Mouse (Mus musculus): Measurements from ENCODE around the gene Abcf1.
"Not testable (repeated sequence)": the region's sequence is repeated elsewhere in the genome, so short reads cannot be mapped to it uniquely, and the experiment has no call there.

Gene Abcf1

DNA sequence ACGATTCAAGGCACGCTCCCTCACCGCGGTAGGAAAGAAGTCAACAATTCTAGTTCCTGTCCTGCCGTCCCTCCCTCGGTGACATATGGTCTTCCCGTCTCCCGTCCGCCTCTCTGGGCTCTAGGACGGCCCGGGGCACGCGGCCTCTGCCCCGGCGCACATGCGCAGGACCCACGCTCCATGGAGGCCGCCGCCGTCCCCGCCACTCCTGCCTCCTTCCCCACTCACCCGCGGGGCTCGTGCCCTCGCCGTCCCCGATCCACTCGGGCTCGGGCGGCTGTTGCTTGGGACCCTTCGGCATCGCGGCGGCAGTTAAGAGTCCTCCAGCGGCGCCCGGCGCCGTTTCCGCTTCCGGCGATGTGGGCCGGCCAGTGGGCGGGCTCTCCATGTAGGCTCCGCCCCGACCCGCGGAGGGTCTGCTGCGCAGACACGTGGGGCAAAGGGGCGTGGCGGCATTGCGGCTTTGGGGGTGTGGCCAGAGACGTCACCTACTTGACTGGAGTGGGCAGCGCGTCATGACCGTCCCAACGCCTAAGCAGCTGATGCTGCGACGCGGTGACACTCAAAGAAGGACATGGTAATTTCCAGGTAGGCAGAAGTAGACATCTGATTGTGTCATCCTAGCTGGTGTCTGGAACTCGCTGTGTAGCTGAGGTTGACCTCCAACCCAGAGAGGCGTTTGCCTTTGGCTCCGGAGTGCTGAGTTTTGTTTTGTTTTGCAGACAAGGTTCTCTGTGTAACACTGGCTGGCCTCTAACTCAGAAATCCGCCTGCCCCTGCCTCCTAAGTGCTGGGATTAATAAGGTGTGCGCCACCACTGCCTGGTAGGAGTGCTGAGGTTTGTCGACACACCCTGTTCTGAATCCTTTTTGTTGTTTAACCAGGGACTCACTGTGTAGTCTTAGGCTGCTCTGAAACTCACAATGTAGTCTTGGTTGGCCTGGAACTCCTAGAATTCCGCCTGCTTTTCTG, at the start of gene Abcf1:
Gene Abcf1, minus strand, starts transcription at position 344 of the 972 bp plus-strand sequence.
- DNase-seq = peak; percentile 100

DNA sequence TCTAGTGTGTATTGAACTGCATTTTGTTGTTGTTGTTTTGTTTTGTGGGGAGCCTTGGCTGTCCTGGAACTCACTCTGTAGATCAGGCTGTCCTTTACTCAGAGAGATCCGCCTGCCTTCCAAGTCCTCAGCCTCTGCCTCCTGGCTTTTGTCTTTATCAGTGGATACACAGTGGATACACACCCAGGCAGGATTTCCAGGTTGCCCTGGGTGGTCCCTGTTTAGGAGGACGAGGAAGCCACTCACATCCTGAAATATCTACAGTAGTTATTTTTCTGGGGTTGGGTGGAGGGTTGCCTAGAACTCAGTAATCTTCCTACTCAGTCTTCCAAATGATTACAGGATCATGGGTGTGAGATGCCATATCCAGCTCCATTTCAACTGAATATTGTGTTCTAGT, 49.4 kb upstream of the Abcf1 start:
- DNase-seq = peak; percentile 98

DNA sequence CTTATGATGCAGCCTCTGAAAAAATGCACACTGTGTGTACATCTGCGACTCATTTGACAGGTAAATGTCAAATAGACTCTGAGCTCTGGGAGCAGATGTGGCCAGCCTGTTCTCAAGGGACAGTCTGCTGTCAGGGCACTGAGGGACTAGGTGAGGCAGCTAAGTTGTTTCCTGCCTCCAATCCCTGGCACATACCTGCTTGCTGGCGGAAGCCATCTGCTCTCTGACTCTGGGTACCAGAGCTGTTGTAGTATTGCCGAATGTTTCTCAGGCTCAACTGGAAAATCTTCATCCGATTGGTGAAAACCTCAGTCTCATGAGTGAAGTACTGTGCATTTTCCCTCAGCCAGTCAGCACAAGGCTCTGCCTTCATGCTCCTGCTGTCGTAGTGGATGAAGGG, 47.5 kb upstream of the Abcf1 start:
- DNase-seq = no peak

DNA sequence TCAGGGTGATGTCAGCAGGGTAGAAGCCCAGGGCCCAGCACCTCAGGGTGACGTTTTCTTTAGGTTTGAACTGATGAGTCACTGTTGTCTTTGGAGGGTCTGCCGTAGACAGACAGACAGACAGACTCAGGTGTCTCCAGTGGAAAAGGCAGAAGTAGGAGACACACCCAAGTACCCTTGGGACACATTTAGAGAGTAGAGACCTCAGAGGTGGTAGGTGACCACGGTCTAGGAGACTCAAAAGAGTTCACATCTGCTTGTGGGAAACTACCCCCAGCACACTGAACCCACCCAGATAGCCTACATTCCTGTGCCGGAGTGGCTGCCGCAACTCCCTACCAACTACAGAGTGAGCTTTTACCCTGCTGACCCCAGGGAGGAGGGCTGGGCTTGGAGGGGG, 45.4 kb upstream of the Abcf1 start:
- no peak for DNase-seq

DNA sequence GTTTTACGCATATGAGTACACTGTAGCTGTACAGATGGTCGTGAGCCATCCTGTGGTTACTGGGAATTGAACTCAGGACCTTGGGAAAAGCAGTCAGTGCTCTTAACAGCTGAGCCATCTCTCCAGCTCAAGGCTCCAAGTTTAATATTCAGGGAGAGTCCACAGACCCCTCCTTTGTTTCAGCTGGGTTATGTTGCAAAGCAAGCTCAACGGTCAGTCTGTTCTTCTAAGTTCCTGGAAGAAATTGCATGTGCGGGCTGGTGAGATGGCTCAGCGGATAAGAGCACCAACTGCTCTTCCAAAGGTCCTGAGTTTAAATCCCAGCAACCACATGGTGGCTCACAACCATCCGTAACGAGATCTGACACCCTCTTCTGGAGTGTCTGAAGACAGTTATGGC, 34.8 kb upstream of the Abcf1 start:
- DNase-seq = not testable (repeated sequence)

DNA sequence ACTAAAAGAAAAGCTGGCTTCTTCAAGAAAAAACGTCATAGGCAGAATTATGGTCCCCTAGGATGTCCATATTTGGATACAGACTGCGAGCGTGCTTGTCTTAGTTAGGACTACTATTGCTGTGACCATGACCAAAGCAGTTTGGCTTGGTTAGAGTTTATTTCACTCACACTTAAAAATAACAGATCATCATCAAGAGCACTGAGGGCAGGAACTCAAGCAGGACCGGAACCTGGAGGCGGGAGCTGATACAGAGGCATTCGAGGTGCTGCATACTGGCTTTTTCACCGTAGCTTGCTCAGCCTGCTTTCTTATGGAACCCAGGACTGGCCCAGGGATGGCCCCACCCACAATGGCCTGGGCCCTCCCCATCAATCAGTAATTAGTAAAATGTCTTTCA, 33.8 kb upstream of the Abcf1 start:
- DNase-seq = no peak

DNA sequence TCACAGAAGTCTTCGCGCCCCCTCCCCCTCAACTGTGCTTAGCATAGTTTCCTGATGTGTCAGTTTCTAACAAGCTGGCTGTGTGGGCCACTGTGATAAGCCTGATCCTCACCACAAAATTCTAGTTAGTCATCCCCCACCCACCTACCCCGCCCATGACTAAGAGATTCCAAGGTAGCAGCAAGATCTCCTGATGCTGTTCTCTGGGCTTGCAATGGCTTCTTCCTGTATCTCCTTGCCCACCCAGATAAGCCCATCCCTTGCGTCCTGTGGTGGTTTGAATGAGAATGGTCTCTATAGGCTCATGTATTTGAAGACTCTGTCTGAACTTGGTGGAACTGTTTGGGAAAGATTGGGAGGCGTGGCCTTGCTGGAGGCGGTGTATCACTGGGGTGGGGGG, 32.4 kb upstream of the Abcf1 start:
- DNase-seq = no peak

DNA sequence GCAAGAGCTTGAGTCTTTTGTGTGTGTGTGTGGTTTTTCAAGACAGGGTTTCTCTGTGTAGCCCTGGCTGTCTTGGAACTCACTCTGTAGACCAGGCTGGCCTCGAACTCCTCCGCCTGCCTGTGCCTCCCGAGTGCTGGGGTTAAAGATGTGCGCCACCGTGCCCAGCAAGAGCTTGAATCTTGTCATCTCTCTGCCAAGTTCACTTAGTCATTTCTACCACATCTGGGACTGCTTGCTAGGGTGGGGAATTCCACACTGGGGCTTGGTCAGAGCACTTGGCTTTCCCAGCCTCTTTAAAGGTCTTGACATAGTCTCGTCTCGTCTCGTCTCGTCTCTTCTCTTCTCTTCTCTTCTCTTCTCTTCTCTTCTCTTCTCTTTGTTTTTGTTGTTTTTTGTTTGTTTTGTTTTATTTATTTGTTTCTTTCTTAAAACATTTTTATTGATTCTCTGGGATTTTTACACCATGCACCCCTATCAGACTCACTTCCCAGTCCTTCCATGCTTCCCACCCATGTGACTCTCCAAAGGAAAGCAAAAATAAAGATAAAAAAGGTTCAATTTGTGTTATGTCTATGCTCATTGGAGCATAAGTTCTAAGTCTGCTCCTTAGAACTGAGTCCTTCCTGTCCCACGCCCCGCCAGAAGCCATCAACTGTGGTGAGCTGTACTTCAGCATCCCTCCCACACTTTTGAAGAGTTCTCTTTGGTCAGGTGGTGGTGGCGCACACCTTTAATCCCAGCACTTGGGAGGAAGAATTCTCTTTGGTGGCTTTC, 31.7 kb upstream of the Abcf1 start:
- DNase-seq = no peak

DNA sequence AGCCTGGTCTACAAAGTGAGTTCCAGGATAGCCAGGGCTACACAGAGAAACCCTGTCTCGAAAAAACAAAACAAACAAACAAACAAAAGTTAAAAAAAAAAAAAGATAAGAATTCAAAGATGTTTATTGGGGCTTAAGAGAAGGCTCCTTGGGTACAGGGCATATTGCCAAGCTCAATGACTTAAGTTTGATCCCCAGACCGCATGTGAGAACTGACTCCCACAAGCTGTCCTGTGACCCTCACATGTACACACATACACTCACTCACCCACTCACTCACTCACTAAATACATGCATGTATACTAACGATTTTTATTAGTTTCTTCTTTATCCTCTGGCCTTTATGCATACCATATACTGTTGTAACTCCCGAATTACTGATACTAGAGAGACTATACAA, 30.8 kb upstream of the Abcf1 start:
- DNase-seq = no peak

DNA sequence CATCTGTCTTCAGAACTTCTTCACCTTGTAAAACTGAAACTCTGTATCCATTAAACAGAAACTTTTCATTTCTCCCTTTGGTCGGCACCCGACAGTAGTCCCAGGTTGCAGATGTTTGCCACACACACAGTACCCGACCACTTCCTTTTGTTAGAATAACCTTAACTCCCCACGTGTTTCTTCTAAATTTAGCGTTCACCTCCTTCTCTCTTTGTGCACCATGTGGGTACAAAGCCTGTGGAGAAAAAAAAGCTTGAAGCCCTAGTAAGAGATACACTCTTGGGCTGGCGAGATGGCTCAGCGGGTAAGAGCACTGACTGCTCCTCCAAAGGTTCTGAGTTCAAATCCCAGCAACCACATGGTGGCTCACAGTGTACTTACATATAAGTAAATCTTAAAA, 29.8 kb upstream of the Abcf1 start:
- no peak for DNase-seq

DNA sequence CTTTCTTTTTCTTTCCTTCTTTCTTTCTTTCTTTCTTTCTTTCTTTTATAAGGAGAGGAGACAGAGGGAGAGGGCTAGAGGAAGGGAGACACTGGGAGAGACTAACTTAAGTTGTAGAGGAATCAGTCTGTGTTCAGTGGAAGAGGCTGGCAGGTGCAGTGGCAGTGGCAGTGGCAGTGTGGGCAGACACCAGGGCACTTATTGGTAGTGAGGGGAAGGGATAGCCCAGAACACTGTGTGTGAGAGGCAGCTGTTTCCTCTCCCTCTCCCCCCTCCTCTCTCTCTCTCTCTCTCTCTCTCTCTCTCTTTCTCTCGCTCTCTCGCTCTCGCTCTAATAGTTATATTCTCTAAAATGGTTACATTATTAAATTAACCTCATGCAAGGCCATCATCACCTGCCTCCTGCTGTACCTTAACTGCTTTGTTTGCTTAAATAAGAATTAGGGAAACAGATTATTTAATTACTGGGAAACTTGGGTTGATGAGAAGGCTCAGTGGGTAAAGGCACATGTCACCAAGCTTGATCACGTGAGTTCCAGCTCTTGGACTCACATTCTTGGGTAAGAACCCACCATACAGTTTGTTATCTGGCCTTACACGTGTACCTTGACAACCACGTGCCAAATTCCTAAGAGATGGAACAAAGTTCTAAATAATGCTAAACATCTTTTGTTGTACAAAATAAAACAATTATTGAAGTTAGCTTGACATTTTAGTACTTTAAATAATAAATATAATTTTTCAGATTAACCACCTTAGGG, 29.2 kb upstream of the Abcf1 start:
- DNase-seq = no peak

DNA sequence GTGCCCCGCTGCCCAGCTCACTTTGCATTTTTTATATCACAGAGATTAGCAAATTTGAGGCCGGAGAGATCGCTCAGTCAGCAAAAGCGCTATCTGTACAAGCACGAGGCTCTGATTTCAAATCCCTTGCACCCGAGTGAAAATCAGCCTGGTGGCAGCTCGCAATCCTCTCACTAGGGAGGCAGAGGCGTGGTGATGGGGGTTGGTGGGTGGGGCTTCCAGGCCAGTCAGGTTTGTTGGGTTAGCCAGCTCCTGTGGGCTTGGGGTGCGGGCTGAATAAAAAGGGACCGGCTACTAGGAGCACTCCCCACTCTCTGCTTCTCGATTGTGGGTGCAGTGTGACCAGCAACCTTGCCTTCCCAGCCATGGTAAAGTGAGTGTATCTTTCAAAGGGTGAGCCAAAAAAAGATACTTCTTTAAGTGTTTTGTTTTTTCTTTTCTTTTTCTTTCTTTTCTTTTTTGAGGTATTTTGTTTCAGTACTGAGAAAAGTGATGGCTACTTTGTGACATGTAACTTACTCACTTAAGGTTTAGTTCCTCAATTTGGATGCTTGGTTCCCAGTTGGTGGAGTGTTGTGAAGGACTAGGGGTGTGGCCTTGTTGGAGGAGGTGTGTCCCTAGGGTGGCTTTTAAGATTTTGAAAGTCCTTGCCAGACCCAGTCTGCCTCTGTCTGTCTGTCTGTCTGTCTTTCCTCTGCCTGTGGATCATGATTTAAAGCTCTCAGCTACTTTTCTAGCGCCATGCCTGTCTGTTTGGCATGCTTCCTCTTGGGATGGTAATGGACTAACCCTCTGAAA, 28.4 kb upstream of the Abcf1 start:
- peak; percentile 95 for DNase-seq

DNA sequence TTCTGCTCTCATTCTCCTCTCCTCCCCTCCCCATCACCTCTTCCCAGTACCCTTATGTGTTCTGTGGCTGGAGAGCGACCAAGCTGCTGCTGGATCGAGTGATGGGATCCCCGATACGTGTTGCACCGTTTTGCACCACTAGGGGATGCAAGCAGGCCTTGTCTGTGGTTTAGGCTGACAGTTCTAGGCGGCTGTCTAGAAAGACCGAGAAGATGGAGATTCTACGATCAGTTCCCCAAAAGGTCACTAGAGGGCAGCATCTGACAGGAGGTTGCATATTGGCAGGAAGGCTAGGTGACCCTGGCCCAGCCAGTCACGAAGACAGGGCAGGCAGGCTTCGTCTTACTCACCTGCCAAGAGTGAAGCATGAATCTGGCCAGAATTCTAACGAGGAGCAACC, 27.4 kb upstream of the Abcf1 start:
- peak; percentile 99 for DNase-seq

DNA sequence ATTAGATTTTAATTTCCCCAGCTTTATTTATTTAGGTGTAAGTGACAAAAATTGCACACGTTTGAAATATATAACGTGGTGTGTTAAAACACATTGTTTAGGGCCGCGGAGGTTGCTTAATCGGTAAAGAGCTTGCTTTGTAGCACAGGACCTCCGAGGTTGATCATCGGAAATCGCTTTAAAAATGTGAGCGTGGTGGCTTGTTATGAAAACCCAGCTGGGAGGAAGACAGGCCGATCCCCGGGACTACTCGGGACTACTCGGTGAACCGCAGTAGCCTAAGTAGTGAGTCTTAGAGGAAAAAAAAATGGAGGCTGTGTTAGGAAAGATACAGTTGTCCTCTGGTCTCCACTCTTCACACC, 25.3 kb upstream of the Abcf1 start:
- DNase-seq = no peak

DNA sequence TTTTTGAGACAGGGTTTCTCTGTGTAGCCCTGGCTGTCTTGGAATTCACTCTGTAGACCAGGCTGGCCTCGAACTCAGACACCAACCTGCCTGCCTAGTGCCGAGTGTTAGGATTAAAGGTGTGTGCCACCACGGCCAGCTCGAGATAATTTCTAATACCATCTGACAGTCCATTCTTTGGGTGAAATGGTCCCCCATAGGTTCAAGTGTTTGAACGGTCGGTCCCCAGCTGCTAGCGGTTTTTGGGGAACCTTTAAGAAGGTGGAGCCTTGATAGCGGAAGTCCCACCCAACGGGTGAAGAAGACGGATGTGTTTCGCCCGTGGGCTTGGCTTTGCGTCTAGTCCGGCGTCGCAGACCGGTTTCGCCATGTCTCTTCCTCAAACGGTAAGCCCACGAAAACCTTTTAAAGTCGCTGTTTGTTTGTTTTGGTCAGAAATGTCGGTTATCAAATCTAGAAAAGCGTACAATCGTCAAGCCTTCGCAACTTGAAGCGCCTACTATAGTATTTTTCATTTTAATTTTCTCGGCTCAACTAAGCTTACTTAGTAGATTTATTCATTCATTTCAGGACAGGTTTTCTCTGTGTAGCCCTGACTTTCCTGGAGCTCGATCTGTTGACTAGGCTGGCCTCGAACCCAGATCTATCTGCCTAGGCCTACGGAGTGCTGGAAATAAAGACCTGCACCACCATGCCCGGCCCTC, 24.8 kb upstream of the Abcf1 start:
- peak; percentile 98 for DNase-seq

DNA sequence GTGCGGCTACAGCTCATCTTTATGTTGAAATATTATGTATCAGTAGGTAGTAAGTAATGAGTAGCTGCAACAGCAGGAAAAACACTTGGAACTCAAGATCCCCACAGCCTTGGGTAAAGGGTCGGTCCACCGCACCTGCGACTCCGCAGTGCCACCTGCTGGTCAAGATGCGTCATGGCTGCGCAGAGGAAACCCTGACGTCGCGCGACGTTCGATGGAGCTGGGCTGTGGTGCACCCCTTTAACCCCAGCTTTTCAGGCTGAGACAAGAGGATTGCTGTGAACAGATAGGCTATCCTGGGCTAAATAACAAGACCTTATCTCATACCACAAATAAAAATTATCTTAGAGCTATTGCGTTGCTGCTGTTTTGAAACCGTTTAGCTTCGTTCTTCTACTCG, 24.1 kb upstream of the Abcf1 start:
- DNase-seq = peak; percentile 97

DNA sequence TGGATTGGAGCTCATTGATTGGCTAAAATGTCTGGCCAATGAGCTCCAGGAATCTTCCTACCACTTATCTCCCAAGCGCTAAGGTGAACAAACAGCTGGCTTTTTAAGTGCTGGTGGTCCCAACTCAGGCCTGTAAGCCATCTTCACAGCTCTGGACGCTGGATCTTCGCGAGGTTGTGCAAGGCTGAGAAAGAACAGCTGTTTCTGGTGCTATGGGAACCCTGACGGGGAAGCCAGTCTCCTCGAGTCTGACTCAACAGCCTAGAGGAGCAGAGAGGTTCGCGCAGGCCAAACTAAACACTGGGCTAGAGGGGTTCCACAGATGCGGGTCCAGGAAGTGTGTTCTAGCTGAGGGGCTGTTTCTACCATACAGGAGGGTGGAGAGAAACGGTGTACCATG, 22.2 kb upstream of the Abcf1 start:
- DNase-seq = peak; percentile 96

DNA sequence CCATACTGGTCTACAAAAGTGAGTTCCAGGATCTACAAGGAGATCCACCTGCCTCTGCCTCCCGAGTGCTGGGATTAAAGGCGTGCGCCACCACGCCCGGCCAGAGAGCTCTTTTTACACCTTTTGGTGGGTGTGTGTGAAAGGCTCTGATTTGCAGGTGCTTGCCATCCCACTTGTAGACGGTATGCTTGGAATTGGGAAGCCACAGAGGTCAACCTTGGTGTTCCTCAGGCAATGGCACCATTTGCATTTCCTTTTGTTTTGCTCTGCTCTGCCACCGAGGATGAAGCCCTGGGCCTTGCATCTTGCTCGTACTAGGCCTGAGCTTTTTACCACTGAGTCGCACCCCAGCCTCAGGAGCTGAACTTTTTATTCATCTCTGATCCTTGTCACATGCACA, 12.2 kb upstream of the Abcf1 start:
- DNase-seq = no peak

DNA sequence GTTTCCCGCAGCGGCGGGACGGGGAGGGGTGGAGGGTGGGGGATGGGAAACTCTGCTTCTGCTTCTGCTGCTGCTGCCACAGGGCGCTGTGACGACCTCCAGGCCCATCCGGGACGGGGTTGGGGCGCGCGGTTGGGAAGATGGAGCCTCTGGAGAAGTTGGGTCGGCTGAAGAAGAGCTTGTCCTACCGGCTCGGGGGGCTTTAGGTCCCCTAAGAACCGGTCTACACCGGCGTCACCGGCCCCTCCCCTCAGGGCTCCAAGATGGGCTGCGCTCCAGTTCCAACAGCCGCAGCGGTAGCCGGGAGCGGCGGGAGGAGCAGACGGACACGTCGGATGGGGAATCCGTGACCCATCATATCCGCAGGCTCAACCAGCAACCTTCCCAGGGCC, 10.8 kb upstream of the Abcf1 start:
- DNase-seq = peak; percentile 97

DNA sequence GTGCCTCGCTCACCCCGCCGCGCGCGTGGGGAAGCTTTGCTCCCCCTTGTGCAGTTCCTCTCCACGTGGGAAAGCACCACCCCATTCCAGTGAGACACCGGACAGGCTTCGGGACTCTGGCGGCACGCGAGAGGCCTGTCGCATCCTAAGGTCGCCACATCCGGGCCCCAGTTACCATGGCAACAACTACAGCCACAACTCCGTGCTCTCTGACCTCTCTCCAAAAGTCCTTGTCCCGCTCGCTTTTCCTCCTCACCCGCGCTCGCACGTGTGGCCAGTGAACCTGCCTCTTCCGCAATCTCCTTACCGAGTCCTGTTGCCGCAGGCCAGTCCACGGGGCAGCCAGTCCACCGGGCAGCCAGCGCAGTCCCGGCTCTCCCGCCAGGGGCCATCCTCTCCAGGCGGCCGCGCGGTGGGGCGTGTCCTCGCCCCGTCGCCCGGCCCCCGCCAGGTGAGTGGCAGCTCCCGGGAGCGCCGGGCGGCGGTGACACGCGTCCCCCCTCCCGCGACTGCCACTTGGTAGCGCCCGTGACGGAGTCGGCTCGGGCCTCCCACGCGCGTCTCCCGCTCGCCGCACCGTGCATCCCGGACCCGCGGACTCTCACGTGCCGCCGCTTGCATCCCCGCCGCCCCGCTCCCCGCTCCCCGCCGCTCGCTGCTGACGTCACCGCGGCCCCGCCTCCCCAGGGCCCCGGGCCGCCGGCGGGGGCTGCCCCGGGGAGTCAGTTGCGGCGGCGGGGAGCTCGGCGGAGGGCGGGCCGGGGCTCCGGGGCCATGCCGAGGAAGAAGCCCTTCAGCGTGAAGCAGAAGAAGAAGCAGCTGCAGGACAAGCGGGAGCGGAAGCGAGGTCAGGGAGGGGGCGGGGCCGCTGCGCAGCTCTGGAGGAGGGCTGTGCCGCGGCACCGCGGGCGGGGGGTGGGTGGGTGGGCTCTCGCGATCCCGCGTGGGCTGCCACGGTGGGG, 10.1 kb upstream of the Abcf1 start, which contains the start of the genes Gnl1 and Prr3:
Gene Gnl1, plus strand, starts transcription at position 451 of the 962 bp plus-strand sequence.
Gene Prr3, minus strand, starts transcription at position 836 of the 962 bp plus-strand sequence.
- peak; percentile 99 for DNase-seq
